Mouse (Mus musculus) forebrain, embryonic 12.5 days (tissue): ENCODE data around the gene Cd55b. TPM values are rescaled to one million over a fixed set of nuclear protein-coding genes. Genes with fewer than 3 reads are reported as not detected.
A peak's percentile ranks its signal among the peaks of the same experiment; 100 is the strongest.
"Not testable (repeated sequence)": the region's sequence is repeated elsewhere in the genome, so short reads cannot be mapped to it uniquely, and the experiment has no call there.

Source experiments
- ATAC-seq: fragments of 200-750 bp; cut with Nextera tagmentation; 2 replicates; pipeline ENCODE4 v1.8.0; 2017; ENCODE audit warnings: moderate TSS enrichment; ENCODE audit not compliant: low FRiP score
- H3K27ac ChIP-seq: fragments of 300-500 bp; sonication (generic); 2 replicates; pipeline ENCODE4 v1.5.1; 2016; ENCODE audit warnings: mild to moderate bottlenecking
- H3K27me3 ChIP-seq: fragments of 300-500 bp; sonication (generic); 2 replicates; pipeline ENCODE4 v1.6.1; 2016; ENCODE audit warnings: mild to moderate bottlenecking
- H3K36me3 ChIP-seq: fragments of 300-500 bp; sonication (generic); replicated peaks from 2 replicates; pipeline ENCODE4 v1.6.1; 2016; ENCODE audit warnings: mild to moderate bottlenecking
- H3K4me1 ChIP-seq: fragments of 300-500 bp; sonication (generic); 2 replicates; pipeline ENCODE4 v1.6.1; 2016
- H3K4me2 ChIP-seq: fragments of 300-500 bp; sonication (generic); 2 replicates; pipeline ENCODE4 v1.6.1; 2016; ENCODE audit warnings: mild to moderate bottlenecking, moderate library complexity
- H3K4me3 ChIP-seq: fragments of 300-500 bp; sonication (generic); replicated peaks from 2 replicates; pipeline ENCODE4 v1.5.1; 2016; ENCODE audit warnings: mild to moderate bottlenecking
- H3K9ac ChIP-seq: fragments of 300-500 bp; sonication (generic); 2 replicates; pipeline ENCODE4 v1.6.1; 2016; ENCODE audit warnings: mild to moderate bottlenecking
- H3K9me3 ChIP-seq: fragments of 300-500 bp; sonication (generic); 2 replicates; pipeline ENCODE4 v1.6.1; 2016
- WGBS: fragments of 180-500 bp; shearing (Covaris S2); methylation state at CpG from one replicate; pipeline ENCODE4 v1.1.7; 2016; 5-methylcytosine and 5-hydroxymethylcytosine counted together
- polyA plus RNA-seq: library from polyadenylated mRNA; unstranded; fragments of >200 nt; fragmentation: Nextera tagmentation; extraction: Ambion mirVana; gene quantifications from 2 replicates; pipeline ENCODE4 v1.2.1, GENCODE M21; 2016

The Cd55b gene
- polyA plus RNA-seq, 1 experiment from 2014 or later: not detected

- not testable (repeated sequence) for H3K27ac ChIP-seq, H3K4me1 ChIP-seq, H3K9ac ChIP-seq, H3K27me3 ChIP-seq, H3K36me3 ChIP-seq, H3K9me3 ChIP-seq, ATAC-seq, H3K4me3 ChIP-seq, H3K4me2 ChIP-seq
Measured at GRCm38 (mm10) chr1:130397109-130397508, 25.7 kb downstream of the Cd55b start.

- ATAC-seq, H3K9me3 ChIP-seq, H3K27ac ChIP-seq, H3K4me2 ChIP-seq, H3K4me1 ChIP-seq, H3K27me3 ChIP-seq, H3K4me3 ChIP-seq, H3K36me3 ChIP-seq, H3K9ac ChIP-seq: not testable (repeated sequence)
Measured at GRCm38 (mm10) chr1:130387282-130387681, 35.5 kb downstream of the Cd55b start.

GRCm38 (mm10) chr1:130377726-130378429 is 44.9 kb downstream of the Cd55b start:
- no peak overlapping the region for H3K9ac ChIP-seq
- H3K27me3 ChIP-seq: no peaks in the 10 kb centered on the region
- H3K4me3 ChIP-seq: no peak overlapping the region
- WGBS: 96% methylated on average over 14 of the region's 14 CpGs
- H3K9me3 ChIP-seq: no peaks in the 10 kb centered on the region
- H3K4me1 ChIP-seq: no peaks in the 10 kb centered on the region
- H3K27ac ChIP-seq: no peak overlapping the region
- no peaks in the 10 kb centered on the region for H3K36me3 ChIP-seq
- ATAC-seq: no peak
- no peak overlapping the region for H3K4me2 ChIP-seq

- no peak overlapping the region for H3K4me3 ChIP-seq
- H3K4me2 ChIP-seq: no peak overlapping the region
- H3K9me3 ChIP-seq: no peaks in the 10 kb centered on the region
- H3K27ac ChIP-seq: no peak overlapping the region
- H3K4me1 ChIP-seq: no peaks in the 10 kb centered on the region
- no peak overlapping the region for H3K9ac ChIP-seq
- WGBS: 88% methylated on average over 3 of the region's 3 CpGs
- no peaks in the 10 kb centered on the region for H3K36me3 ChIP-seq
- no peaks in the 10 kb centered on the region for H3K27me3 ChIP-seq
- ATAC-seq: no peak
Measured at GRCm38 (mm10) chr1:130374173-130374785, 48.5 kb downstream of the Cd55b start.

- H3K4me1 ChIP-seq: no peaks in the 10 kb centered on the region
- H3K4me3 ChIP-seq: no peak overlapping the region
- no peaks in the 10 kb centered on the region for H3K9me3 ChIP-seq
- ATAC-seq: no peak
- H3K9ac ChIP-seq: no peak overlapping the region
- H3K4me2 ChIP-seq: no peak overlapping the region
- WGBS: 44% methylated on average over 2 of the region's 2 CpGs
- H3K27ac ChIP-seq: no peak overlapping the region
- H3K27me3 ChIP-seq: no peaks in the 10 kb centered on the region
- H3K36me3 ChIP-seq: no peaks in the 10 kb centered on the region
Measured at GRCm38 (mm10) chr1:130373398-130374083, 49.3 kb downstream of the Cd55b start.

- Histone ChIP-seq H3K4me3 (no peak overlapping the region), H3K27ac (no peak overlapping the region), H3K9me3 (no peaks in the 10 kb centered on the region), H3K4me1 (no peaks in the 10 kb centered on the region), H3K36me3 (no peaks in the 10 kb centered on the region), H3K27me3 (no peaks in the 10 kb centered on the region), H3K9ac (no peak overlapping the region), H3K4me2 (no peak overlapping the region)
- WGBS: 39% methylated on average over 7 of the region's 7 CpGs
- ATAC-seq: peak; percentile 50; the same call in 1 of the 2 replicates
Measured at GRCm38 (mm10) chr1:130371895-130372528, 50.8 kb downstream of the Cd55b start.

GRCm38 (mm10) chr1:130371291-130371690 is 51.5 kb downstream of the Cd55b start:
- Histone ChIP-seq H3K9me3 (no peaks in the 10 kb centered on the region), H3K4me2 (no peak overlapping the region), H3K27ac (no peak overlapping the region), H3K9ac (no peak overlapping the region), H3K36me3 (no peaks in the 10 kb centered on the region), H3K27me3 (no peaks in the 10 kb centered on the region), H3K4me1 (no peaks in the 10 kb centered on the region), H3K4me3 (no peak overlapping the region)
- 81% methylated on average over 5 of the region's 5 CpGs for WGBS
- no peak for ATAC-seq

- Histone ChIP-seq H3K36me3 (no peaks in the 10 kb centered on the region), H3K27me3 (no peaks in the 10 kb centered on the region), H3K9me3 (no peaks in the 10 kb centered on the region), H3K4me2 (no peak overlapping the region), H3K4me3 (no peak overlapping the region), H3K9ac (no peak overlapping the region), H3K27ac (no peak overlapping the region), H3K4me1 (no peaks in the 10 kb centered on the region)
- peak; percentile 49 for ATAC-seq
- WGBS: 16% methylated on average over 1 of the region's 1 CpGs
Measured at GRCm38 (mm10) chr1:130350077-130350635, 72.7 kb downstream of the Cd55b start.

- no peaks in the 10 kb centered on the region for H3K9me3 ChIP-seq
- no peak for ATAC-seq
- no peak overlapping the region for H3K27ac ChIP-seq
- no peak overlapping the region for H3K9ac ChIP-seq
- H3K36me3 ChIP-seq: no peaks in the 10 kb centered on the region
- WGBS: 91% methylated on average over 9 of the region's 9 CpGs
- H3K27me3 ChIP-seq: no peaks in the 10 kb centered on the region
- H3K4me2 ChIP-seq: no peak overlapping the region
- no peak overlapping the region for H3K4me3 ChIP-seq
- H3K4me1 ChIP-seq: no peaks in the 10 kb centered on the region
Measured at GRCm38 (mm10) chr1:130342429-130342828, 80.4 kb downstream of the Cd55b start.

Other genes with a start within 250 kb of the Cd55b start
- gene Cd55, start 39.7 kb upstream of the Cd55b start, polyA plus RNA-seq: 2.3 TPM in 2 replicates
- gene Zp3r, start 206.6 kb upstream of the Cd55b start, polyA plus RNA-seq: not detected in 2 replicates
- gene C4bp, start 238.6 kb upstream of the Cd55b start, polyA plus RNA-seq: not detected in 2 replicates